Mouse (Mus musculus): ENCODE results near the gene Olfr851. TPM values are rescaled to one million over a fixed set of nuclear protein-coding genes. Genes with fewer than 3 reads are reported as not detected.

Gene Olfr851
- not detected in 2 replicates for polyA plus RNA-seq (2015; fragmentation: Nextera tagmentation; extraction: Ambion mirVana)

GRCm38 (mm10) chr9:19492995-19493394 is at the start of gene Olfr851:
TSS of gene Olfr851 (plus strand) at chr9:19493295.
- Histone ChIP-seq H3K9ac (no peak within 1 kb of the TSS), H3K27me3 (replicated peaks) (no peaks in the 10 kb centered on the region), H3K4me1 (no peaks in the 10 kb centered on the region), H3K36me3 (no peaks in the 10 kb centered on the region), H3K4me2 (no peak within 1 kb of the TSS), H3K4me3 (no peak within 1 kb of the TSS), H3K27ac (replicated peaks) (no peak within 1 kb of the TSS), H3K9me3 (peaks cover 13% of the 10 kb centered on the region)
- no peak for ATAC-seq (ENCODE audit: extremely low read depth, insufficient number of reproducible peaks, low FRiP score, low TSS enrichment)

DNA sequence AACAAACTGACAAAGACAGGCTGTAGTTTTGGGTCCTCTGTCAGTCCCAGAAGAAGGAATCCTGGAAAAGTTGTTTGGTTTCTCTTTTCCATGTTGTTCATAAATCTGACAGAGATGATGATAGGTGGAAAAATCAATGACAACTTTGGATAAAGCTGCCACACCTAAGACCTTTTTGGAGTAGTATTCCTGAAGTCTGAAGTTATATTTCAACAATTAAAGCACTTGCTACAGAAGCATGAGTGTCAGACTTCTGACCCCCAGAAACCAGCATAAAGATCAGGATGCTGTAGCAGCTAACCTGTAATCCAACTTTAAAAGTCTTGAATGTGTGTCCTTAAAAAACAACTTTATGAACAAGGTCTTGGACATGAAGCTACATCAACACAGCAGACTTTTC is 14.9 kb upstream of the Olfr851 start, which contains the start of gene Olfr850:
TSS of gene Olfr850 (minus strand) at position 101 of the 400 bp plus-strand sequence.
- no peak within 1 kb of the TSS for H3K27ac ChIP-seq (replicated peaks)
- H3K9me3 ChIP-seq = 0 out of 2 replicates have a peak, but pooled peaks cover 5% of the 10 kb centered on the region
- no peaks in the 10 kb centered on the region for H3K27me3 ChIP-seq (replicated peaks)
- no peaks in the 10 kb centered on the region for H3K36me3 ChIP-seq
- no peaks in the 10 kb centered on the region for H3K4me1 ChIP-seq
- H3K9ac ChIP-seq = no peak within 1 kb of the TSS
- H3K4me2 ChIP-seq = no peak within 1 kb of the TSS
- no peak for ATAC-seq (ENCODE audit: extremely low read depth, insufficient number of reproducible peaks, low FRiP score, low TSS enrichment)
- H3K4me3 ChIP-seq = no peak within 1 kb of the TSS

DNA sequence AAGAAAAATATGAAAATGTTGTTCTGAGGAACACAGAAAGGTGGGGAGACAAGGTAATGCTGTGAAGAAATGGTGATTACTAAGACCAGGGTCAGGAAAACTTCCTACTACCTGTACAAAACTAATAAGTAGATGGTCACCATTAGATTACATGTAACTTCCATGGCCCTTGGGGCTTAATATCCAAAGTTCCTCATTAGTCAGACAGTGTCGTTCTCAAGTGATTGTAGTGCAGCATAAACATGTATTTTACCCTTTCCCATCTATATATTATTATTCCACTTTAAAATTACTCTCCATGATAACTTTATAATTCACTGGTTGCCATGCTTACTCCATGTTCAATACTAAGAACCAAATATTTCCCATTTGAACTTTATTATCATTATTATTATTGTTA is 47.9 kb downstream of the Olfr851 start, which contains the start of gene Olfr853:
TSS of gene Olfr853 (minus strand) at position 101 of the 400 bp plus-strand sequence.
- H3K4me1 ChIP-seq = no peaks in the 10 kb centered on the region
- H3K27me3 ChIP-seq (replicated peaks) = no peaks in the 10 kb centered on the region
- no peak for ATAC-seq (ENCODE audit: extremely low read depth, insufficient number of reproducible peaks, low FRiP score, low TSS enrichment)
- WGBS = 70% methylated on average over 1 of the region's 1 CpGs
- no peak within 1 kb of the TSS for H3K9ac ChIP-seq
- H3K36me3 ChIP-seq = no peaks in the 10 kb centered on the region
- H3K4me3 ChIP-seq = no peak within 1 kb of the TSS
- peaks cover 6% of the 10 kb centered on the region for H3K9me3 ChIP-seq
- H3K27ac ChIP-seq (replicated peaks) = no peak within 1 kb of the TSS
- H3K4me2 ChIP-seq = no peak within 1 kb of the TSS

Other genes with a start within 250 kb of the Olfr851 start
- gene Olfr843, start 241.3 kb upstream of the Olfr851 start, polyA plus RNA-seq (2015; fragmentation: Nextera tagmentation; extraction: Ambion mirVana) = not detected in 2 replicates
- not detected in 2 replicates for gene Olfr844, start 176.9 kb upstream of the Olfr851 start, polyA plus RNA-seq (2015; fragmentation: Nextera tagmentation; extraction: Ambion mirVana)
- not detected in 2 replicates for gene Olfr845, start 156.8 kb upstream of the Olfr851 start, polyA plus RNA-seq (2015; fragmentation: Nextera tagmentation; extraction: Ambion mirVana)
- gene Olfr846, start 129.3 kb upstream of the Olfr851 start, polyA plus RNA-seq (2015; fragmentation: Nextera tagmentation; extraction: Ambion mirVana) = not detected in 2 replicates
- not detected in 2 replicates for gene Olfr847, start 114.6 kb upstream of the Olfr851 start, polyA plus RNA-seq (2015; fragmentation: Nextera tagmentation; extraction: Ambion mirVana)
- gene Olfr849, start 53.0 kb upstream of the Olfr851 start, polyA plus RNA-seq (2015; fragmentation: Nextera tagmentation; extraction: Ambion mirVana) = not detected in 2 replicates
- not detected in 2 replicates for gene Olfr850, start 15.0 kb upstream of the Olfr851 start, polyA plus RNA-seq (2015; fragmentation: Nextera tagmentation; extraction: Ambion mirVana)
- not detected in 2 replicates for gene Olfr853, start 47.8 kb downstream of the Olfr851 start, polyA plus RNA-seq (2015; fragmentation: Nextera tagmentation; extraction: Ambion mirVana)
- gene Olfr854, start 74.1 kb downstream of the Olfr851 start, polyA plus RNA-seq (2015; fragmentation: Nextera tagmentation; extraction: Ambion mirVana) = not detected in 2 replicates
- not detected in 2 replicates for gene Olfr855, start 89.3 kb downstream of the Olfr851 start, polyA plus RNA-seq (2015; fragmentation: Nextera tagmentation; extraction: Ambion mirVana)
- gene Zfp317, start 128.8 kb downstream of the Olfr851 start, polyA plus RNA-seq (2015; fragmentation: Nextera tagmentation; extraction: Ambion mirVana) = 17.9 and 18.8 TPM in 2 replicates
- gene Olfr857, start 216.1 kb downstream of the Olfr851 start, polyA plus RNA-seq (2015; fragmentation: Nextera tagmentation; extraction: Ambion mirVana) = not detected in 2 replicates